Mouse (Mus musculus) left cerebral cortex, postnatal 4 days (tissue): ENCODE data around the gene Pdcd1. TPM values are rescaled to one million over a fixed set of nuclear protein-coding genes. Genes with fewer than 3 reads are reported as not detected.
"Not testable (repeated sequence)": the region's sequence is repeated elsewhere in the genome, so short reads cannot be mapped to it uniquely, and the experiment has no call there.

Source experiments
- DNase-seq: peaks from one replicate; pipeline ENCODE4 v3.0.0-alpha.2; 2022
- intact Hi-C: fragments of 180-260 bp; cut with DNase I; formaldehyde crosslinking; loops from one replicate; pipeline ENCODE4 v1.15.1; 2025
- total RNA-seq, 2 experiments: library from RNA; stranded (reverse); gene quantifications; 2 replicates each; pipeline ENCODE4 v1.2.3; 2021

Pdcd1 gene
- total RNA-seq, 2 experiments from 2014 or later: 0.30 TPM; not detected in 1

GRCm38 (mm10) chr1:94034984-94035743 lies 17.2 kb downstream of the Pdcd1 start:
- intact Hi-C loops: no loop called here

GRCm38 (mm10) chr1:94033075-94033602 lies 19.2 kb downstream of the Pdcd1 start:
- intact Hi-C loops: no loop called here
- DNase-seq: no peak

More at GRCm38 (mm10) chr1:94034984-94035743, 17.2 kb downstream of the Pdcd1 start:
- DNase-seq: peak; percentile 86

GRCm38 (mm10) chr1:94028741-94029140 lies 23.6 kb downstream of the Pdcd1 start:
- intact Hi-C loops: no loop called here
- no peak for DNase-seq

- DNase-seq: no peak
- intact Hi-C loops: no loop called here
These were observed 24.7 kb downstream of the Pdcd1 start for GRCm38 (mm10) chr1:94027506-94028108.

- no peak for DNase-seq
These were observed 32.2 kb downstream of the Pdcd1 start, which contains the start of gene Neu4 for GRCm38 (mm10) chr1:94020151-94020550. Gene Neu4 (plus strand): TSS chr1:94020451.

GRCm38 (mm10) chr1:94011643-94012042 lies 40.7 kb downstream of the Pdcd1 start:
- intact Hi-C loops: no loop called here
- no peak for DNase-seq

More at GRCm38 (mm10) chr1:94020151-94020550, 32.2 kb downstream of the Pdcd1 start, which contains the start of gene Neu4:
- intact Hi-C loops: no loop called here

- DNase-seq, intact Hi-C loops: not testable (repeated sequence)
These were observed 43.5 kb downstream of the Pdcd1 start for GRCm38 (mm10) chr1:94008826-94009225.

- DNase-seq, intact Hi-C loops: not testable (repeated sequence)
These were observed 46.3 kb downstream of the Pdcd1 start for GRCm38 (mm10) chr1:94005954-94006506.

- no peak for DNase-seq
- intact Hi-C loops: no loop called here
These were observed 51.3 kb downstream of the Pdcd1 start for GRCm38 (mm10) chr1:94001023-94001422.

GRCm38 (mm10) chr1:93991491-93991890 lies 60.9 kb downstream of the Pdcd1 start:
- intact Hi-C loops: not testable (repeated sequence)

GRCm38 (mm10) chr1:93991068-93991467 lies 61.3 kb downstream of the Pdcd1 start:
- intact Hi-C loops, DNase-seq: not testable (repeated sequence)

More at GRCm38 (mm10) chr1:93991491-93991890, 60.9 kb downstream of the Pdcd1 start:
- DNase-seq: not testable (repeated sequence)

- DNase-seq, intact Hi-C loops: not testable (repeated sequence)
These were observed 62.1 kb downstream of the Pdcd1 start, which contains the start of gene Gal3st2c for GRCm38 (mm10) chr1:93990209-93990608. Gene Gal3st2c (plus strand): TSS chr1:93990509.

GRCm38 (mm10) chr1:93988786-93989185 lies 63.6 kb downstream of the Pdcd1 start:
- no peak for DNase-seq
- intact Hi-C loops: loop anchor here (10.0 kb wide), 1 partner anchor 86 kb away; no protein-coding TSS in a partner anchor

Other genes with a start within 250 kb of the Pdcd1 start
- gene Ing5, start 248.6 kb downstream of the Pdcd1 start, total RNA-seq: 10 to 100 TPM in 1 of 2 experiments, 1 to 10 TPM in 1; 8.1 to 11.3 TPM
- 10 to 100 TPM; 12.7 to 13.7 TPM for gene D2hgdh, start 227.6 kb downstream of the Pdcd1 start, total RNA-seq
- gene Gal3st2, start 191.2 kb downstream of the Pdcd1 start, total RNA-seq: not detected
- under 1 TPM; 0.36 to 0.44 TPM for gene Gal3st2b, start 134.2 kb downstream of the Pdcd1 start, total RNA-seq
- gene Gal3st2c, start 62.0 kb downstream of the Pdcd1 start, total RNA-seq: under 1 TPM in 1 of 2 experiments, not detected in 1; 0.04 TPM
- gene Neu4, start 32.1 kb downstream of the Pdcd1 start, total RNA-seq: 1 to 10 TPM; 1.1 to 1.3 TPM